Mouse (Mus musculus) embryonic facial prominence, embryonic 10.5 days (tissue): ENCODE data around the gene Spata13. TPM values are rescaled to one million over a fixed set of nuclear protein-coding genes. Genes with fewer than 3 reads are reported as not detected.

Experiments
- DNase-seq: peaks from one replicate; pipeline ENCODE4 v3.0.0-alpha.2; 2017; ENCODE audit warnings: low spot score
- H3K27ac ChIP-seq: fragments of 300-500 bp; sonication (generic); replicated peaks from 2 replicates; pipeline ENCODE4 v1.5.1; 2016; ENCODE audit warnings: mild to moderate bottlenecking
- H3K27me3 ChIP-seq: fragments of 300-500 bp; sonication (generic); replicated peaks from 2 replicates; pipeline ENCODE4 v1.6.1; 2016; ENCODE audit warnings: low read depth, mild to moderate bottlenecking; ENCODE audit not compliant: poor library complexity, severe bottlenecking
- H3K36me3 ChIP-seq: fragments of 300-500 bp; sonication (generic); replicated peaks from 2 replicates; pipeline ENCODE4 v1.6.1; 2016; ENCODE audit warnings: mild to moderate bottlenecking, moderate library complexity
- H3K4me1 ChIP-seq: fragments of 300-500 bp; sonication (generic); 2 replicates; pipeline ENCODE4 v1.6.1; 2016
- H3K4me3 ChIP-seq: fragments of 300-500 bp; sonication (generic); 2 replicates; pipeline ENCODE4 v1.5.1; 2016; ENCODE audit warnings: mild to moderate bottlenecking, moderate library complexity
- H3K9me3 ChIP-seq: fragments of 300-500 bp; sonication (generic); 2 replicates; pipeline ENCODE4 v1.6.1; 2016; ENCODE audit warnings: mild to moderate bottlenecking
- WGBS: fragments of 180-500 bp; shearing (Covaris S2); methylation state at CpG from one replicate; pipeline ENCODE4 v1.1.7; 2016; 5-methylcytosine and 5-hydroxymethylcytosine counted together
- polyA plus RNA-seq: library from polyadenylated mRNA; unstranded; fragments of >200 nt; fragmentation: Nextera tagmentation; extraction: Ambion mirVana; gene quantifications from 2 replicates; pipeline ENCODE4 v1.2.1, GENCODE M21; 2016

Spata13 gene
- polyA plus RNA-seq, 1 experiment from 2014 or later: 28.2 TPM

DNA sequence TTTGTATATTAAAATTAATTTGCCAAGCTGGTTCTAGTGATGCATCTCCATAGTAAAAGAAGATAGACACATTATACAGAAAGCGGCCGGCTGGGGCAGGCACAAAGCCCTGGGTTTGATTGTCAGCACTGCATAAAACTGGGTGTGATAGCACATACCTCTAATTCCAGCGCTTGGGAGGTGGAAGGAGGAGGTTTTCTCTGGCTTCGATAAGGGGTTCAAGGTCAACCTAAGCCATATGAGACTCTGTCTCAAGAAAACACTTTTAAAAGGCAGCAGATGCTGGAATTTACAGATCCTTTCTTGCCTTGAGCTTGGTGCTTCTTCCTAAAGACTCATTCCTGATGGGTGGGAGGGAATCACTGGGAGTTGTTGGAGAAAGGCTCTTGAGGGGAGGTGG lies 130.7 kb downstream of the Spata13 start:
- WGBS: 77% methylated on average over 4 of the region's 4 CpGs
- no peak overlapping the region for H3K4me3 ChIP-seq
- no peaks in the 10 kb centered on the region for H3K9me3 ChIP-seq
- H3K4me1 ChIP-seq: peaks cover 14% of the 10 kb centered on the region
- 0 out of 2 replicates have a peak overlapping the region, but pooled peaks have one; percentile 44 for H3K27ac ChIP-seq
- no peak for DNase-seq
- H3K27me3 ChIP-seq: no peaks in the 10 kb centered on the region
- H3K36me3 ChIP-seq: peaks cover 33% of the 10 kb centered on the region

DNA sequence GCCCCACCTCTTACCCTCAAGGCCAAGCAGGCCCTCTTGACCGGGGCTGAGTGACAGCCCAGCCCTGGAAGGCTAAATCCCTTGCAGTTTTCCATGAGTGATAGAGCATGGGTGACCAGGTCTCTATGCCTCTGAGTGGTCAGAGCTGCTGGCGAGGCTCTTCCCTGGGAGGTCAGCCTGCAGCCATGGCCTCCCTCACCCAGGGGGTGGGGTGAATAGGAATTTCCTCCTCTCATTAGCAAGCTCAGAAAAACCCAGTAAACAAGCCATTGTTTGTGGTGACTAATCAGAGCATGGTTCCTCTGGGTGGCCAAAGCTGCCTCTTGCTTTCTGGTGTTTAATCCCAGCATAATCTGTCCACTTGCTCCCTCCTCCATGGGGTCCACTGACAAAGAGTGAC lies 131.2 kb downstream of the Spata13 start:
- H3K27me3 ChIP-seq: no peaks in the 10 kb centered on the region
- WGBS: 50% methylated on average over 2 of the region's 2 CpGs
- peaks cover 14% of the 10 kb centered on the region for H3K4me1 ChIP-seq
- peaks cover 28% of the 10 kb centered on the region for H3K36me3 ChIP-seq
- H3K4me3 ChIP-seq: no peak overlapping the region
- no peaks in the 10 kb centered on the region for H3K9me3 ChIP-seq
- peak overlapping the region; percentile 44; the same call in 1 of the 2 replicates for H3K27ac ChIP-seq
- DNase-seq: no peak

DNA sequence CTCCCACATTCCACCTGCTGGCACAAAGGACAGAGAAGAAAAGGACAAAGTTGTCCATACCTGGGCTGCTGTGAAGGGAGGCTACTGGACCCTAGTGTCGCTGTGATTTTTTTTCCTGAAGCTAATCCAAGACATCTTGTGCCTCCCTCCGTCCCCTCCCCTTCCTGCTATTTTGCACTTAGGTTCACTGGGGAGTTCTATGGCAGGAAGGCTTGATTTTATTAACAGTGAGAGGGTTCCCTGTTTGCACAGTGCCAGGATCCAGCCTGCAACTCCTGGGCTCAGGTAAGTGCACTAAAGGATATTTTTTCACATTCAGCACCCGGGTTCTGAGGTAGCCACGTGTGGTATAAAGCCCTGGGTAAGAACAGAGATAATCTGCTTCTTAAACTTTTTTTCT lies 134.1 kb downstream of the Spata13 start, which contains the start of gene C1qtnf9:
Gene C1qtnf9 (plus strand): TSS at position 251 of the 400 bp plus-strand sequence.
- WGBS: 64% methylated on average over 4 of the region's 4 CpGs
- no peaks in the 10 kb centered on the region; the same call in none of the 2 replicates for H3K36me3 ChIP-seq

DNA sequence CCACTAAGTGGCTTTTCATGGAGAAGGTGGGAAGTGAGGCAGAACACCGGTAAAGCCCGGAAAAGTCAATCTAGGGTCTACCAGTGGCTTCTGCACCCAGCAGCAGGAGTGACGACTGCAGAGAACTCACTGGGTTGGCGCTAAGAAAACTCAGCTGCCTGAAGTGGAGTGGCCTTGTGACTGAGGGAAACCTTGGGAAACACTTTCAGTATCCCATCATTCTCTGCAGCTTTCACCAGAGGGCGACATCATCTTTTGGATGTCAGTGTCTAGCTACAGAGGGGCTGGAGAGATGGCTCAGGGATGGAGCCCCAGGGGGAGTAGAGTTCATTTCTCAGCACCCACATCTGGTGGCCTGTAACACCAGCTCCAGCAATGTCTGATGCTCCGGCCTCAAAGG lies 135.5 kb downstream of the Spata13 start:
- H3K4me3 ChIP-seq: no peak overlapping the region
- DNase-seq: no peak
- no peak overlapping the region for H3K27ac ChIP-seq
- no peaks in the 10 kb centered on the region for H3K9me3 ChIP-seq
- H3K27me3 ChIP-seq: no peaks in the 10 kb centered on the region
- peaks cover 14% of the 10 kb centered on the region for H3K4me1 ChIP-seq
- WGBS: 48% methylated on average over 6 of the region's 6 CpGs
- H3K36me3 ChIP-seq: no peaks in the 10 kb centered on the region

More for the DNA sequence above, 134.1 kb downstream of the Spata13 start, which contains the start of gene C1qtnf9:
- no peak for DNase-seq
- Histone ChIP-seq H3K4me1 (peaks cover 14% of the 10 kb centered on the region), H3K27me3 (no peaks in the 10 kb centered on the region), H3K4me3 (no peak within 1 kb of the TSS), H3K27ac (no peak within 1 kb of the TSS), H3K9me3 (no peaks in the 10 kb centered on the region)

DNA sequence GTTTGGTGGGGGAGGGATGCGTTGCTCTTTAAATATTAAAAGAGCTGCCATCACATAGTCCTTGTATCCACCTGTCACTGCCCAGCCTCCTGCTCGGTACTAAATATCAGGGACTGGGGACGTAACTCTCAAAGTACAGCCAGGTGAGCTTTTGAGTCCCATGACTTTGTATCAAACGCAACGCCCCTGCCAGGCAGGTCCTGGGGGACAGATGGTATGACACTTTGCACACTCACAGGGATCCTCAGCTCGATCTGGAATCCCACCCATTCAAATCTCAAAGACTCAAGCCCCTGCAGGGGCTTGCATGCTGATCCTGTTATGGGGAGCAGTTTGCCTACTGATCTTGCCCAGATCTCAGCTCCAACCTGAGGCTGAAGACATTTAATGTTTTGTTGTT lies 136.8 kb downstream of the Spata13 start:
- 76% methylated on average over 6 of the region's 6 CpGs for WGBS
- Histone ChIP-seq H3K27ac (no peak overlapping the region), H3K4me1 (0 out of 2 replicates have a peak, but pooled peaks cover 5% of the 10 kb centered on the region), H3K9me3 (no peaks in the 10 kb centered on the region), H3K4me3 (no peak overlapping the region), H3K27me3 (no peaks in the 10 kb centered on the region), H3K36me3 (no peaks in the 10 kb centered on the region)
- DNase-seq: no peak

DNA sequence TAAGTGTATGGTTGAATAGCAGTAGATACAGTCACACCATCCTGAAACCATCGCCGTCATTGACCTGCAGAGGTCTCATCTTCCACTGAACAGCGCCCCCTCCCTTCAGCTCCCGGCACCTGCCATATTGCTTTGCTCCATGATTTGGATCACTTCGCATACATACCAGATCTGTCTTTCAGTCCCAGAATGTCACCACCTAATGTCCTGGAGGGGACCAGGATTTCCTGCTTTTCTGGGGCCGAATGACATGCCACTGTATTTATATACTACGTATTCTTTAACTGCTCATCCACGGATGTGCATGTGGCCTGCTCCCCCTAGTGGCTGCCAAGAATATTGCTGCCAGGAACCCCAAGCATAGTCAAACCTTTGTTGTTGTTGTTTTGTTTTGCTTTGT lies 137.3 kb downstream of the Spata13 start:
- Histone ChIP-seq H3K27me3 (no peaks in the 10 kb centered on the region), H3K27ac (no peak overlapping the region), H3K4me3 (peak overlapping the region; percentile 45), H3K36me3 (no peaks in the 10 kb centered on the region), H3K4me1 (0 out of 2 replicates have a peak, but pooled peaks cover 5% of the 10 kb centered on the region), H3K9me3 (no peaks in the 10 kb centered on the region)
- WGBS: 7% methylated on average over 8 of the region's 8 CpGs
- DNase-seq: peak; percentile 71

GRCm38 (mm10) chr14:60773476-60773875 lies 139.7 kb downstream of the Spata13 start:
- Histone ChIP-seq H3K4me1 (no peaks in the 10 kb centered on the region), H3K27ac (no peak overlapping the region), H3K36me3 (no peaks in the 10 kb centered on the region), H3K9me3 (no peaks in the 10 kb centered on the region), H3K4me3 (no peak overlapping the region), H3K27me3 (no peaks in the 10 kb centered on the region)
- DNase-seq: no peak
- 77% methylated on average over 2 of the region's 2 CpGs for WGBS

DNA sequence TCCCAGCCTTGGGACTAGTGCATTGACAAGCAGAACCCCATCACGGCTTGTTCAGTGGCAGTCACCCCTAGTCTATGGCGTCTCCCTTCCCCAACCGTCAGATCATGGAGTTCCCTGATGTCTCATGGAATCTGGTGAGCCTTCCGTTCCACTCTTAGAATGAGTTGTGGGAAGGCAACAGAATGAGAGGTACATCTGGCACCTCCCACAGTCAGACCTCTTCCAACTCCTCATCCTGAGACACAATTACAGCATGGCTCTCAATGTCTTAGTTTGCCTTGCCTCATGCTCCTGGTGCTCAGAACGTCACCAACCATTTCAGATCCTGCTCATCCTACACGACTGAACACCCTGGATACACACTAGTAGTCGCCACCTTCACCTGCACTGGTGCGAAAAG lies 142.7 kb downstream of the Spata13 start:
- Histone ChIP-seq H3K27me3 (no peaks in the 10 kb centered on the region), H3K36me3 (no peaks in the 10 kb centered on the region), H3K4me1 (no peaks in the 10 kb centered on the region), H3K4me3 (no peak overlapping the region), H3K27ac (no peak overlapping the region), H3K9me3 (no peaks in the 10 kb centered on the region)
- 87% methylated on average over 8 of the region's 8 CpGs for WGBS
- no peak for DNase-seq

DNA sequence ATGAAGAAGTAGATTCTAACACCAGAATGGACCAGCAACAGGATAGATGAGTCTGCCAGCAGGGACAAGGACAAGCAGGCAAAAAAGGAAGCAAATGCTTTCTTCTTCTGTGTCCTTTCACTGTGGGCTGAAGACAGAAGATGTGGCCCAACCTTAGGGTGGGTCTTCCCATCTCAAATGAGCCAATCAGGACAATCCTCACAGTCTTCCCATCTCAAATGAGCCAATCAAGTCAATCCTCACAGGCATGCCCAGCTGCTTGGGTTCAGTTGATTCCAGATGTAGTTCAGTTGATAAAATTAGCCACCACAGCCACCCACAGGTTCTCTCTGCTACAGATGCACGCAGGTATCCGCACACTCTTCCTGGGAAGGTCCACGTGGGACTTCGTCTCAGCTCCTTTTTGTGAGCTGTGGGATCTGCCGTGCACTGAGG lies 143.7 kb downstream of the Spata13 start:
- H3K27ac ChIP-seq: no peak overlapping the region
- no peaks in the 10 kb centered on the region for H3K4me1 ChIP-seq
- WGBS: 88% methylated on average over 5 of the region's 5 CpGs
- H3K4me3 ChIP-seq: no peak overlapping the region
- H3K36me3 ChIP-seq: no peaks in the 10 kb centered on the region
- no peaks in the 10 kb centered on the region for H3K27me3 ChIP-seq
- H3K9me3 ChIP-seq: no peaks in the 10 kb centered on the region
- DNase-seq: no peak

DNA sequence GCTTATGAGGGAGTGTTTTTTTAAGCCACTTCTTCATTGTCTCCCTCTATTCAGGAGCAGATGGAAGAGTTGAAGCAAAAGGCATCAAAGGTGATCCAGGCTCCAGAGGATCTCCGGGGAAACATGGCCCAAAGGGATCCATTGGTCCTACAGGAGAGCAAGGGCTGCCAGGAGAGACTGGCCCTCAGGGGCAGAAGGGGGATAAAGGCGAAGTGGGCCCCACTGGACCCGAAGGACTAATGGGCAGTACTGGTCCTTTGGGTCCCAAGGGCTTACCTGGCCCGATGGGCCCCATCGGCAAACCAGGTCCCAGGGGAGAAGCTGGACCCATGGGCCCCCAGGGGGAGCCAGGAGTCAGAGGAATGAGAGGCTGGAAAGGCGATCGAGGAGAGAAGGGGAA lies 145.4 kb downstream of the Spata13 start:
- Histone ChIP-seq H3K9me3 (no peaks in the 10 kb centered on the region), H3K4me1 (no peaks in the 10 kb centered on the region; the same call in 1 of the 2 replicates), H3K27ac (no peak overlapping the region), H3K4me3 (no peak overlapping the region), H3K36me3 (no peaks in the 10 kb centered on the region), H3K27me3 (peaks cover 12% of the 10 kb centered on the region; the same call in 1 of the 2 replicates)
- WGBS: 90% methylated on average over 7 of the region's 7 CpGs
- no peak for DNase-seq

DNA sequence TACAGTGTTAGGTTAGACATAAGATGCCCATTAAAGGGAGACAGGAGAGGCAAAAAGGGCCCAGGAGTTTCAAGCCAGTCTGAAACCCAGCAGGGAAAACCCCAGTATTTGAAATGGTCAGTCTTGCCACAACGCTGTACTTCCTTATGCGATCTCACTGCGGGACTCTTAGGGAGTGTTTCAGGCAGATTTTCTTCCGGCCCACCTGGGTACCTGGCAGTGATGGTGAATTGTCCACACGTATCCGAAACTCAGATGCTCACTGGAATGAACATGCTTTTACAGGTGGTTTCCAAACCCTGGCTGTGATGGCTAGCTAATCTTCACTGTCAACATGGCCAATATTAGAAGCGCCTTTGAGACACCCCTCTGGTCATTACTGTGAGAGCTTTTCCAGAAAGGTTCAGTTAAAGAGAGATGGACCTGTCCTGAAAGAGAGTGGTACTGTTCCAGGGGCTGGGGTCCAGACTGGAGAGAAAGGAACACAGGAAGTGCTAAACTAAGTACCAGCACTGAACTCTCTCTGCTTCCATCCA lies 148.4 kb downstream of the Spata13 start:
- Histone ChIP-seq H3K36me3 (peaks cover under 1% of the 10 kb centered on the region; the same call in 1 of the 2 replicates), H3K27me3 (peaks cover 12% of the 10 kb centered on the region; the same call in 1 of the 2 replicates)
- WGBS: 41% methylated on average over 7 of the region's 7 CpGs

GRCm38 (mm10) chr14:60783196-60783595 lies 149.4 kb downstream of the Spata13 start:
- WGBS: 47% methylated on average over 8 of the region's 8 CpGs
- no peak for DNase-seq
- Histone ChIP-seq H3K36me3 (peaks cover 11% of the 10 kb centered on the region), H3K27ac (no peak overlapping the region), H3K27me3 (peaks cover 12% of the 10 kb centered on the region; the same call in 1 of the 2 replicates), H3K4me1 (peaks cover 10% of the 10 kb centered on the region), H3K4me3 (no peak overlapping the region), H3K9me3 (no peaks in the 10 kb centered on the region)

More for the DNA sequence above, 148.4 kb downstream of the Spata13 start:
- H3K9me3 ChIP-seq: no peaks in the 10 kb centered on the region
- DNase-seq: no peak
- H3K4me3 ChIP-seq: no peak overlapping the region
- no peak overlapping the region for H3K27ac ChIP-seq
- H3K4me1 ChIP-seq: peaks cover 10% of the 10 kb centered on the region
